Mouse (Mus musculus): ENCODE results near the gene Nt5c3b.

GRCm38 (mm10) chr11:100441797-100442196 lies at the start of gene Nt5c3b, which contains the start of gene Klhl10:
- TF ChIP-seq EP300 (optimal IDR thresholded peaks at IDR 0.05) = no peak
- no peak for TF ChIP-seq CTCF (IDR thresholded peaks at IDR 0.05; ENCODE audit: low read depth)
